Mouse (Mus musculus) MEL (cell line): ENCODE results near the gene Ptcd2.

Experiments
- CHD2 ChIP-seq: IDR thresholded peaks from 2 replicates; pipeline ENCODE4 v1.6.1; 2011; ENCODE audit warnings: low read length, improper control_type of control experiment
- CTCF ChIP-seq, 3 experiments: IDR thresholded peaks in 2 of 3; conservative IDR thresholded peaks in 1 of 3; 2 replicates each; pipeline ENCODE4 v1.5.1; 2011 to 2012; ENCODE audit warnings: low read length in 3 of 3, low read depth in 2 of 3, mild to moderate bottlenecking in 2 of 3, improper control_type of control experiment in 1 of 3, inconsistent platforms in 1 of 3, mixed read lengths in 1 of 3, moderate library complexity in 1 of 3; ENCODE audit not compliant: control insufficient read depth in 1 of 3, insufficient read depth in 1 of 3, poor library complexity in 1 of 3, severe bottlenecking in 1 of 3
- ELF1 ChIP-seq: IDR thresholded peaks from 2 replicates; pipeline ENCODE4 v1.6.1; 2014; ENCODE audit warnings: low read depth, mild to moderate bottlenecking, inconsistent platforms, low read length, improper control_type of control experiment, moderate library complexity
- MAX ChIP-seq: IDR thresholded peaks from 2 replicates; pipeline ENCODE4 v1.6.1; 2011; ENCODE audit warnings: low read length, improper control_type of control experiment
- MAZ ChIP-seq: IDR thresholded peaks from 2 replicates; pipeline ENCODE4 v1.6.1; 2012; ENCODE audit warnings: low read depth, mild to moderate bottlenecking, inconsistent platforms, low read length, improper control_type of control experiment
- NELFE ChIP-seq: IDR thresholded peaks from 2 replicates; pipeline ENCODE4 v1.6.1; 2011; ENCODE audit warnings: low read depth, low read length, improper control_type of control experiment
- POLR2A ChIP-seq, 2 experiments: IDR thresholded peaks; 2 replicates each; pipeline ENCODE4 v1.6.1; 2011 to 2012; ENCODE audit warnings: low read length in 2 of 2, mild to moderate bottlenecking in 2 of 2, control low read depth in 1 of 2, improper control_type of control experiment in 1 of 2, low read depth in 1 of 2, moderate library complexity in 1 of 2; ENCODE audit not compliant: control insufficient read depth in 1 of 2, insufficient read depth in 1 of 2, poor library complexity in 1 of 2
- POLR2AphosphoS2 ChIP-seq: IDR thresholded peaks from 2 replicates; pipeline ENCODE4 v1.6.1; 2011; ENCODE audit warnings: low read length, improper control_type of control experiment
- SIN3A ChIP-seq: IDR thresholded peaks from 2 replicates; pipeline ENCODE4 v1.6.1; 2012; ENCODE audit warnings: low read length, improper control_type of control experiment, inconsistent platforms
- TAL1 ChIP-seq: IDR thresholded peaks from 2 replicates; pipeline ENCODE4 v1.6.1; 2012; ENCODE audit warnings: mild to moderate bottlenecking, inconsistent platforms, low read length, moderate library complexity, mixed read lengths
- USF2 ChIP-seq, 2 experiments: IDR thresholded peaks; 2 replicates each; pipeline ENCODE4 v1.6.1; 2011 to 2012; ENCODE audit warnings: improper control_type of control experiment in 2 of 2, low read length in 2 of 2, borderline replicate concordance in 1 of 2, inconsistent platforms in 1 of 2, low read depth in 1 of 2, mild to moderate bottlenecking in 1 of 2; ENCODE audit not compliant: insufficient read depth in 1 of 2
- ZKSCAN1 ChIP-seq: IDR thresholded peaks from 2 replicates; pipeline ENCODE4 v1.6.1; 2012; ENCODE audit warnings: low read depth, mild to moderate bottlenecking, inconsistent platforms, low read length, improper control_type of control experiment, moderate library complexity

- TF ChIP-seq USF2 (IDR thresholded peaks at IDR 0.05; ENCODE audit: borderline replicate concordance in 1 of 2, insufficient read depth in 1 of 2, low read depth in 1 of 2, low read length in 2 of 2) (no peak), CTCF (IDR thresholded peaks at IDR 0.05 in 2 of 3, conservative IDR thresholded peaks at IDR 0.05 in 1 of 3; ENCODE audit: control insufficient read depth in 1 of 3, insufficient read depth in 1 of 3, low read depth in 2 of 3, low read length in 3 of 3, poor library complexity in 1 of 3, severe bottlenecking in 1 of 3) (no peak), MAX (no peak; the same call in 1 of the 2 replicates), POLR2A (IDR thresholded peaks at IDR 0.05; ENCODE audit: control insufficient read depth in 1 of 2, insufficient read depth in 1 of 2, low read depth in 1 of 2, low read length in 2 of 2, poor library complexity in 1 of 2) (peak in 1 of 2 experiments; percentile 79; a peak in 1 of 4 replicates), POLR2AphosphoS2 (no peak), CHD2 (no peak), ZKSCAN1 (no peak), ELF1 (no peak), SIN3A (no peak), NELFE (no peak), MAZ (no peak), TAL1 (no peak)
Measured at GRCm38 (mm10) chr13:99343876-99344598, 468 bp downstream of the Ptcd2 start.
